Mouse (Mus musculus) heart, adult 11 months (tissue): ENCODE results near the gene Timm22.
A peak's percentile ranks its signal among the peaks of the same experiment; 100 is the strongest.

Experiments
- DNase-seq: peaks from one replicate; pipeline ENCODE4 v3.0.0; 2022

Gene Timm22

GRCm38 (mm10) chr11:76392532-76392931 lies 14.2 kb upstream of the Timm22 start:
- no peak for DNase-seq

GRCm38 (mm10) chr11:76392996-76393395 lies 13.8 kb upstream of the Timm22 start:
- no peak for DNase-seq

GRCm38 (mm10) chr11:76397650-76398311 lies 9.0 kb upstream of the Timm22 start:
- DNase-seq: peak; percentile 95

- DNase-seq: no peak
Measured at GRCm38 (mm10) chr11:76398312-76398797, 8.4 kb upstream of the Timm22 start.

GRCm38 (mm10) chr11:76398798-76399586 lies 7.8 kb upstream of the Timm22 start, which contains the start of gene Nxn:
Gene Nxn, minus strand, starts transcription at chr11:76399140.
- peak; percentile 99 for DNase-seq

GRCm38 (mm10) chr11:76399587-76400330 lies 7.0 kb upstream of the Timm22 start:
- DNase-seq: peak; percentile 93

- no peak for DNase-seq
Measured at GRCm38 (mm10) chr11:76401398-76401797, 5.4 kb upstream of the Timm22 start.

GRCm38 (mm10) chr11:76405113-76405512 lies 1.6 kb upstream of the Timm22 start:
- DNase-seq: no peak

- DNase-seq: no peak
Measured at GRCm38 (mm10) chr11:76405626-76406264, 1.0 kb upstream of the Timm22 start.

- DNase-seq: peak; percentile 85
Measured at GRCm38 (mm10) chr11:76410826-76411225, 4.1 kb downstream of the Timm22 start.

- DNase-seq: no peak
Measured at GRCm38 (mm10) chr11:76413202-76413601, 6.5 kb downstream of the Timm22 start.

- DNase-seq: no peak
Measured at GRCm38 (mm10) chr11:76415001-76415400, 8.2 kb downstream of the Timm22 start.

- DNase-seq: no peak
Measured at GRCm38 (mm10) chr11:76415985-76416384, 9.2 kb downstream of the Timm22 start.

GRCm38 (mm10) chr11:76418423-76418822 lies 11.7 kb downstream of the Timm22 start:
- no peak for DNase-seq

- no peak for DNase-seq
Measured at GRCm38 (mm10) chr11:76419179-76419578, 12.4 kb downstream of the Timm22 start.

- DNase-seq: peak; percentile 95
Measured at GRCm38 (mm10) chr11:76420896-76421295, 14.1 kb downstream of the Timm22 start.

GRCm38 (mm10) chr11:76425749-76426148 lies 19.0 kb downstream of the Timm22 start:
- DNase-seq: no peak

- peak; percentile 96 for DNase-seq
Measured at GRCm38 (mm10) chr11:76427781-76428180, 21.0 kb downstream of the Timm22 start.

- no peak for DNase-seq
Measured at GRCm38 (mm10) chr11:76429046-76429445, 22.3 kb downstream of the Timm22 start.

- no peak for DNase-seq
Measured at GRCm38 (mm10) chr11:76429556-76429955, 22.8 kb downstream of the Timm22 start.

GRCm38 (mm10) chr11:76429966-76430631 lies 23.3 kb downstream of the Timm22 start:
- DNase-seq: no peak

- DNase-seq: no peak
Measured at GRCm38 (mm10) chr11:76436009-76436408, 29.3 kb downstream of the Timm22 start.
